Mouse (Mus musculus) intestine, embryonic 14.5 days (tissue): ENCODE measurements around the gene D130043K22Rik. TPM values are rescaled to one million over a fixed set of nuclear protein-coding genes. Genes with fewer than 3 reads are reported as not detected.

Experiments
- ATAC-seq: fragments of 200-750 bp; cut with Nextera tagmentation; replicated peaks from 2 replicates; pipeline ENCODE4 v1.8.0; 2017; ENCODE audit warnings: low read depth, moderate number of reproducible peaks, moderate TSS enrichment, moderate library complexity; ENCODE audit not compliant: low FRiP score, low TSS enrichment
- DNase-seq: peaks from one replicate; pipeline ENCODE4 v3.0.0-alpha.2; 2018; ENCODE audit warnings: low spot score
- H3K27ac ChIP-seq: fragments of 300-500 bp; sonication (generic); 2 replicates; pipeline ENCODE4 v1.5.1; 2014; ENCODE audit warnings: low read depth, mild to moderate bottlenecking, control low read depth
- H3K27me3 ChIP-seq: fragments of 300-500 bp; sonication (generic); replicated peaks from 2 replicates; pipeline ENCODE4 v1.6.1; 2014; ENCODE audit warnings: low read length, control low read depth; ENCODE audit not compliant: control insufficient read depth, insufficient read depth
- H3K36me3 ChIP-seq: fragments of 300-500 bp; sonication (generic); 2 replicates; pipeline ENCODE4 v1.6.1; 2014; ENCODE audit warnings: low read length, control low read depth; ENCODE audit not compliant: control insufficient read depth, insufficient read depth
- H3K4me1 ChIP-seq: fragments of 300-500 bp; sonication (generic); replicated peaks from 2 replicates; pipeline ENCODE4 v1.6.1; 2014; ENCODE audit warnings: low read length, control low read depth, mixed read lengths; ENCODE audit not compliant: control insufficient read depth, insufficient read depth
- H3K4me2 ChIP-seq: fragments of 300-500 bp; sonication (generic); 2 replicates; pipeline ENCODE4 v1.6.1; 2014; ENCODE audit warnings: low read length
- H3K4me3 ChIP-seq: fragments of 300-500 bp; sonication (generic); 2 replicates; pipeline ENCODE4 v1.5.1; 2014; ENCODE audit warnings: low read depth, low read length, control low read depth, mixed read lengths
- H3K9ac ChIP-seq: fragments of 300-500 bp; sonication (generic); 2 replicates; pipeline ENCODE4 v1.6.1; 2014; ENCODE audit warnings: mild to moderate bottlenecking, low read length
- H3K9me3 ChIP-seq: fragments of 300-500 bp; sonication (generic); 2 replicates; pipeline ENCODE4 v1.6.1; 2016; ENCODE audit warnings: low read length, control low read depth; ENCODE audit not compliant: control insufficient read depth
- WGBS: fragments of 180-500 bp; shearing (Covaris S2); extraction: QIAGEN DNeasy Blood & Tissue Kit; methylation state at CpG from one replicate; pipeline ENCODE4 v1.1.7; 2014; 5-methylcytosine and 5-hydroxymethylcytosine counted together
- polyA plus RNA-seq: library from polyadenylated mRNA; unstranded; fragments of >200 nt; fragmentation: Nextera tagmentation; extraction: Ambion mirVana; gene quantifications from 2 replicates; pipeline ENCODE4 v1.2.1, GENCODE M21; 2014

Gene D130043K22Rik
- polyA plus RNA-seq, 1 experiment from 2014 or later = 0.74 TPM

GRCm38 (mm10) chr13:24938683-24939082, 93.7 kb downstream of the D130043K22Rik start:
- Histone ChIP-seq H3K27me3 (no peaks in the 10 kb centered on the region), H3K4me3 (no peak overlapping the region)
- 35% methylated on average over 9 of the region's 9 CpGs for WGBS

DNA sequence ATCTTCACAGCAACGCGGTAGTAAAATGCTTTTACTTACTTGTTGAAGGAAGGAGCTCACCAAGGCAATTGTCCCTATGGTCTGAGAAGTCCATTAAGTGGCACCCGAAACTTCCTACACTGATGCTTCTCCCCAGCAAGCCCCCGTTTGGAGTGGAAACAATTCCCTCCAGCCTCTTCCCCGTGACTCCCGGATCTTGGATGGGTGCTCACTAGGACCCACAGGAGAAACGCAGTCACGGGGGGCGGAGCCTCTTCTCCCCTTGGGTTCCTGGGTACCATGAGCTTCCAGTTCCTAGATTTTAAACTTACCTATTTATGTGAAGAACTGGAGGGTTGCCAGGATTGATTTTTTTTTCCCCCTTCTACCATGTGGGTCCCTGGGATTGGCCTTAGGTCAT, 94.5 kb downstream of the D130043K22Rik start:
- no peak overlapping the region for H3K4me3 ChIP-seq
- H3K27ac ChIP-seq = no peak overlapping the region
- no peak for DNase-seq
- H3K27me3 ChIP-seq = no peaks in the 10 kb centered on the region
- H3K9ac ChIP-seq = no peak overlapping the region
- H3K9me3 ChIP-seq = no peaks in the 10 kb centered on the region
- WGBS = 87% methylated on average over 9 of the region's 9 CpGs
- no peaks in the 10 kb centered on the region for H3K4me1 ChIP-seq
- no peak for ATAC-seq
- no peaks in the 10 kb centered on the region for H3K36me3 ChIP-seq
- H3K4me2 ChIP-seq = no peak overlapping the region

More at GRCm38 (mm10) chr13:24938683-24939082, 93.7 kb downstream of the D130043K22Rik start:
- no peaks in the 10 kb centered on the region for H3K36me3 ChIP-seq
- H3K9ac ChIP-seq = no peak overlapping the region
- ATAC-seq (no peak), DNase-seq (peak; percentile 82)
- no peak overlapping the region for H3K27ac ChIP-seq
- H3K4me2 ChIP-seq = 0 out of 2 replicates have a peak overlapping the region, but pooled peaks have one; percentile 59
- no peaks in the 10 kb centered on the region for H3K4me1 ChIP-seq
- no peaks in the 10 kb centered on the region for H3K9me3 ChIP-seq

DNA sequence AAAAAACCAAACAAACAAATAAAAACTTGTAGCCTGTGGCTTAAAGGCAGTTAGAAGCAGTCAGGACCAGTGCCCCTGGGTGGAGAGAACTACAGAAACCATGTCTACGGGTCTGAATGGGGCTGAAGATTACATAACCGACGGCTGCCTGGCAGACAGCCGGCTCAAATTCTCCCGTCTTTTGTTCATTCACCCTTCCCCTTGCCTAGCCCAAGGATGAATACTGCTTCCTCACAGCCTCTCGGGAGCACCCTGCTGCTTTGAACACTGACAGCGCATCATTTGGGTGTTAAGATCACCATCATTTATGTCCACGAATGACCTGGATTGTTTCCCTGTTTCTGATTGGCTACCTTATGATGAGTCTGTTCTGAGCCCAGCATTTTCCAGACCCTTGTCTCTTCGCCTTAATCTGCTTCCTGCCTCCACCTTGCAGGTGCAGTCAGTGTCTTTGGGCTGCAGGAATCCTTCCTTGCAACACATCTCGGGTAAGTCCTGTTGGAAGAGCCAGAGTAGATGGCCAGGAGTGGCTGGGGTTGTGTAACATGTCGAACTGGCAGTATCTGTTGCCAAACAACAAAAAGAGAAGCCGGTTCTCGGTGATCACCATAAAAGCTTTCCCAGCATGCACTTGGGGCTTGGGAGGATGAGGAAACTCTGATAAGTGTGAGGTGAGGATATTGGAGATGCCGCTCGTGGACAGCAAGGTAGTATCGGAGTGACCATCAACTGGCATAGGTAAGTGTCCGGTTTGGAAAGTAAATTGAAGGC, 97.8 kb downstream of the D130043K22Rik start, which contains the start of gene Gpld1:
Gene Gpld1, plus strand, starts transcription at position 641 of the 771 bp plus-strand sequence.
- H3K36me3 ChIP-seq = no peaks in the 10 kb centered on the region
- ATAC-seq (no peak), DNase-seq (no peak)
- H3K9ac ChIP-seq = no peak within 1 kb of the TSS
- H3K27me3 ChIP-seq = no peaks in the 10 kb centered on the region
- no peaks in the 10 kb centered on the region for H3K9me3 ChIP-seq
- H3K27ac ChIP-seq = no peak within 1 kb of the TSS
- H3K4me1 ChIP-seq = no peaks in the 10 kb centered on the region
- 66% methylated on average over 17 of the region's 17 CpGs for WGBS
- H3K4me3 ChIP-seq = no peak within 1 kb of the TSS
- H3K4me2 ChIP-seq = no peak within 1 kb of the TSS

- Histone ChIP-seq H3K27ac (no peak overlapping the region), H3K27me3 (no peaks in the 10 kb centered on the region), H3K36me3 (no peaks in the 10 kb centered on the region), H3K4me1 (no peaks in the 10 kb centered on the region), H3K4me3 (no peak overlapping the region), H3K4me2 (no peak overlapping the region), H3K9me3 (no peaks in the 10 kb centered on the region), H3K9ac (no peak overlapping the region)
- DNase-seq = no peak
- WGBS = 65% methylated on average over 8 of the region's 8 CpGs
- no peak for ATAC-seq
Observed at GRCm38 (mm10) chr13:24943303-24943702, 98.4 kb downstream of the D130043K22Rik start.

DNA sequence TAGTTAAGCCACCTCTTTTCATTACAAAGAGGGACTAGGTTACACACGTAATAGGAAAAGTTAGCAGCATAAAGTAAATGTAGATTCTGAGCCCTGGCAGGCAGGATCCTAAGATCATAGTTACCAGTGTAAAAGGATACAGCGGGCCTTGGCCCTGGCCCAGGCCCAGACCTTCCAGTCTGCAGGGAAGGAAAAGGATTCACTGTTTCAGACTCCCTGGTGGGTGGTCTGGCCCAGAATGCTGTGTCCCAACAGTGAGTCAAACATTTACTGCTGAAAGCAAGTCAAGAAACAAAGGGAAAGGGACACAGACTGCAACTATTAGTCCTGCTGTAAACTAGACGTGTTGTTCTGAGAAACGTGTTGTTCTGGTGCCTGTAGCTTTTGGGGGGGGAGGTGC, 100.6 kb downstream of the D130043K22Rik start:
- Histone ChIP-seq H3K9ac (no peak overlapping the region), H3K27ac (peak overlapping the region; percentile 22; the same call in 1 of the 2 replicates), H3K4me3 (no peak overlapping the region), H3K4me2 (no peak overlapping the region), H3K27me3 (no peaks in the 10 kb centered on the region), H3K9me3 (no peaks in the 10 kb centered on the region), H3K4me1 (no peaks in the 10 kb centered on the region), H3K36me3 (no peaks in the 10 kb centered on the region)
- no peak for DNase-seq
- 18% methylated on average over 4 of the region's 4 CpGs for WGBS
- ATAC-seq = no peak

DNA sequence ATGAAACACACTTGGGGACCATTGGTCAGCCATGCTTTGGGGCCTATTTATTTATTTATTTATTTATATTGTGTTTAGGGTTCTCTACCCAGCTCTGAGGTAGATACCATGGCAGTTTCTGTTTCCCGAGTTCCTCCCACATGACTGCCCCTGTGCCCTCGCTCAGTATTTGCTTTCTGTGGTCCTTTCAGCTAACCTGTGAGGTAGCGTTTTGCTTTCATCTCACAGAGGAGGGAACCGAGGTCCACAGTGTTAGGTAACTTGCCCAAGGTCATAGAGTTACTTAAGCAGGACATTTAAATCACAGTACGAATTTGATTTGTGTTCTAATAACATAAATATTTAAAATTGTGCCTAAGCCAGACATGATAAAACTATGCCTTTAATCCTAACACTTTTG, 102.2 kb downstream of the D130043K22Rik start:
- no peaks in the 10 kb centered on the region for H3K27me3 ChIP-seq
- H3K36me3 ChIP-seq = no peaks in the 10 kb centered on the region
- no peaks in the 10 kb centered on the region for H3K9me3 ChIP-seq
- ATAC-seq (no peak), DNase-seq (no peak)
- no peak overlapping the region for H3K4me2 ChIP-seq
- H3K4me1 ChIP-seq = no peaks in the 10 kb centered on the region
- no peak overlapping the region for H3K9ac ChIP-seq
- no peak overlapping the region for H3K4me3 ChIP-seq
- WGBS = 71% methylated on average over 5 of the region's 5 CpGs
- H3K27ac ChIP-seq = no peak overlapping the region

- no peak overlapping the region for H3K9ac ChIP-seq
- DNase-seq (no peak), ATAC-seq (no peak)
- H3K4me3 ChIP-seq = no peak overlapping the region
- no peaks in the 10 kb centered on the region for H3K27me3 ChIP-seq
- no peak overlapping the region for H3K27ac ChIP-seq
- WGBS = 91% methylated on average over 6 of the region's 6 CpGs
- H3K36me3 ChIP-seq = no peaks in the 10 kb centered on the region
- H3K4me1 ChIP-seq = no peaks in the 10 kb centered on the region
- H3K9me3 ChIP-seq = no peaks in the 10 kb centered on the region
- no peak overlapping the region for H3K4me2 ChIP-seq
Observed at GRCm38 (mm10) chr13:24948870-24949269, 103.9 kb downstream of the D130043K22Rik start.
